Mouse (Mus musculus): ENCODE results near the gene Man1a.

DNA sequence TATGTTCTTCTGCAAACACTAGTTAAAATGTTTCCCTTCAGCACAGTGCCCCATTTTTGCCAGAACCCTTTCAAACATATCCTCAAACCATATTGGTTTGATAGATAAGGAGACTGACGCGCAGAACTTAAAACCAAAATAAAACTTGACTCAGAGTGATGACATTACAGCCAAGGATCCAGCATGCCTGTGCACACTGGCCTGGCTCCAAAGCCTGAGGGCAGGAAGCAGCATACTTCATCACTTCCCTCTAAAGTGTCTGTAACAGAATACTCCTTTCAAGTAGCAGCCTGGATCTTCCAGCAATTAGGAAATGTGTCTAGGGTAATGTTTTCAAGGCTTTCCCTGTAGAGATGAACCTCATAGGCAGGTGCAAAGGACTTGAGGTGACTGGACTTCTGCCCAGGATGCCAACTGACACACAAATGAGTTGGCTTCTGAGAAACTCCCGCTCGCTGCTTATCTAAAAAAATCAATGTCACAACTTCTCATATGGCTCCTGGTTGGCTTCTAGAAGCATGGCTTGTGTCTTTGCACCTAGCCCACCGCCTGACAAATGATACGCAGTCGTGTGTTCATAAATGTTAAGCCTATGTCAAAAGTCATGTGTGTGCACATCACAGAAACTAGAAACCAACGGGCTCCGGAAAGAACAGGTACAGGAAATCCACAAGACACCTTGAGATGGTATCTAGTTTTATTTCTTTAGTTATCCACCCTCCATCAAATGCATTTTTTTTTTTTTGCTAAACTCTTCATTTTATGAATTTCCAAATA, 43.9 kb downstream of the Man1a start:
- TF ChIP-seq POLR2A (IDR thresholded peaks at IDR 0.05; ENCODE audit: borderline replicate concordance, extremely low read depth, insufficient read depth, insufficient read length, poor library complexity, severe bottlenecking) (no peak), CTCF (IDR thresholded peaks at IDR 0.05; ENCODE audit: borderline replicate concordance, extremely low read depth, insufficient read depth, insufficient read length) (no peak)

Measured in brain, embryonic 14.5 days (tissue).